Mouse (Mus musculus): ENCODE results near the gene Aaed1. TPM values are rescaled to one million over a fixed set of nuclear protein-coding genes. Genes with fewer than 3 reads are reported as not detected.

Gene Aaed1
- polyA plus RNA-seq, 1 experiment from 2014 or later = 16.9 TPM

GRCm38 (mm10) chr13:64306078-64306477 is 6.4 kb downstream of the Aaed1 start:
- Histone ChIP-seq H3K9ac (no peak overlapping the region), H3K9me3 (no peaks in the 10 kb centered on the region), H3K4me3 (replicated peaks) (no peak overlapping the region), H3K4me2 (no peak overlapping the region), H3K27me3 (no peaks in the 10 kb centered on the region), H3K36me3 (replicated peaks) (no peaks in the 10 kb centered on the region), H3K4me1 (no peaks in the 10 kb centered on the region; the same call in 1 of the 2 replicates), H3K27ac (no peak overlapping the region)
- ATAC-seq (ENCODE audit: low FRiP score) = no peak
- 77% methylated on average over 3 of the region's 3 CpGs for WGBS

- Histone ChIP-seq H3K4me3 (replicated peaks) (no peak overlapping the region), H3K9ac (no peak overlapping the region), H3K36me3 (replicated peaks) (no peaks in the 10 kb centered on the region), H3K9me3 (no peaks in the 10 kb centered on the region), H3K4me1 (no peaks in the 10 kb centered on the region), H3K27me3 (no peaks in the 10 kb centered on the region), H3K4me2 (no peak overlapping the region), H3K27ac (no peak overlapping the region)
- WGBS = 100% methylated on average over 1 of the region's 1 CpGs
- ATAC-seq (ENCODE audit: low FRiP score) = no peak
Measured at GRCm38 (mm10) chr13:64299069-64299468, 13.4 kb downstream of the Aaed1 start.

DNA sequence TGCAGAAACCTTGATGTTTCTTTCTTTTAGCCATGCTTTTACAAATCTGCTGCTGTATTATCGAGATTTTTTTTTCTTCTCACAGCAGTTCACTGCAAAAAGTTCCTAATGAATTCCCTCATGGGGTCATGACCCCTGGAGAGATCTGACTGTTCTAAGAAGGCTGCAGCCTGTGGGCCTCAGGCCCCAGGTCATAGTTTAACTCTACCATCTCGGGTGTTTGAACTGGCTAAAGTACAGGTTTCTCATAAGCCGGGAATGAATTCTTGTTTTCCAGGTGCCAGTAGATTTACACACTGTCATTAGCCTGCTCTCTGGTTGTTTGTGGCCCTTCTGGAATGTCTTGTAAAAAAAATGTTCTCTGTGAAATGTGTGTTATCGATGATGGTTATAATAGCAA is 25.7 kb downstream of the Aaed1 start:
- Histone ChIP-seq H3K9ac (no peak overlapping the region), H3K9me3 (peaks cover 5% of the 10 kb centered on the region; the same call in 1 of the 2 replicates), H3K27ac (no peak overlapping the region), H3K4me3 (replicated peaks) (no peak overlapping the region), H3K4me2 (no peak overlapping the region), H3K27me3 (no peaks in the 10 kb centered on the region), H3K36me3 (replicated peaks) (no peaks in the 10 kb centered on the region), H3K4me1 (no peaks in the 10 kb centered on the region)
- ATAC-seq (ENCODE audit: low FRiP score) = no peak
- 49% methylated on average over 4 of the region's 4 CpGs for WGBS

- no peak overlapping the region for H3K27ac ChIP-seq
- H3K27me3 ChIP-seq = no peaks in the 10 kb centered on the region
- H3K4me3 ChIP-seq (replicated peaks) = no peak overlapping the region
- H3K36me3 ChIP-seq (replicated peaks) = no peaks in the 10 kb centered on the region
- no peak overlapping the region for H3K9ac ChIP-seq
- no peak for ATAC-seq (ENCODE audit: low FRiP score)
- peaks cover 5% of the 10 kb centered on the region; the same call in 1 of the 2 replicates for H3K9me3 ChIP-seq
- 70% methylated on average over 4 of the region's 4 CpGs for WGBS
- no peaks in the 10 kb centered on the region for H3K4me1 ChIP-seq
- H3K4me2 ChIP-seq = no peak overlapping the region
Measured at GRCm38 (mm10) chr13:64286321-64286720, 26.2 kb downstream of the Aaed1 start.

- no peak overlapping the region for H3K4me2 ChIP-seq
- H3K27ac ChIP-seq = no peak overlapping the region
- H3K36me3 ChIP-seq (replicated peaks) = no peaks in the 10 kb centered on the region
- ATAC-seq (ENCODE audit: low FRiP score) = no peak
- no peak overlapping the region for H3K4me3 ChIP-seq (replicated peaks)
- 97% methylated on average over 2 of the region's 2 CpGs for WGBS
- no peaks in the 10 kb centered on the region for H3K4me1 ChIP-seq
- no peaks in the 10 kb centered on the region for H3K27me3 ChIP-seq
- no peak overlapping the region for H3K9ac ChIP-seq
- H3K9me3 ChIP-seq = peaks cover 5% of the 10 kb centered on the region; the same call in 1 of the 2 replicates
Measured at GRCm38 (mm10) chr13:64284676-64285075, 27.8 kb downstream of the Aaed1 start.

DNA sequence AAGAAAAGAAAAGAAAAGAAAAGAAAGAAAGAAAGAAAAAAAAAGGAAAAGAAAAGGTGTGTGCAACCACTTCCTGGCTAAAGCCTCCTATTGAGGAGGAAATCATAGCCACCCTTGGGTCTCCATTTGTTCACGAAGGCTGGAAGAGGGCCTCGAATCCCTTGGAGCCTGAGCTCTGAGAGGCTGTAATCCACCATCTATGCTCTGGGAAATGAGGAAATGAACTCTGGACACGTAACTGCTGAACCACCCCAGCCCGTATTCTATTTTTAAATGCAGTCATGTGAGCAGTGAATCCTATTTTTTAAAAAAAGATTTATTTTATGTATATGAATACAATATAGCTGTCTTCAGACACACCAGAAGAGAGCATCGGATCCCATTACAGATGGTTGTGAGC is 31.6 kb downstream of the Aaed1 start:
- H3K4me3 ChIP-seq (replicated peaks) = no peak overlapping the region
- no peaks in the 10 kb centered on the region for H3K4me1 ChIP-seq
- H3K9ac ChIP-seq = no peak overlapping the region
- H3K27ac ChIP-seq = no peak overlapping the region
- peaks cover 6% of the 10 kb centered on the region for H3K27me3 ChIP-seq
- H3K36me3 ChIP-seq (replicated peaks) = no peaks in the 10 kb centered on the region
- 91% methylated on average over 5 of the region's 5 CpGs for WGBS
- H3K4me2 ChIP-seq = no peak overlapping the region
- H3K9me3 ChIP-seq = peaks cover 5% of the 10 kb centered on the region; the same call in 1 of the 2 replicates
- no peak for ATAC-seq (ENCODE audit: low FRiP score)

DNA sequence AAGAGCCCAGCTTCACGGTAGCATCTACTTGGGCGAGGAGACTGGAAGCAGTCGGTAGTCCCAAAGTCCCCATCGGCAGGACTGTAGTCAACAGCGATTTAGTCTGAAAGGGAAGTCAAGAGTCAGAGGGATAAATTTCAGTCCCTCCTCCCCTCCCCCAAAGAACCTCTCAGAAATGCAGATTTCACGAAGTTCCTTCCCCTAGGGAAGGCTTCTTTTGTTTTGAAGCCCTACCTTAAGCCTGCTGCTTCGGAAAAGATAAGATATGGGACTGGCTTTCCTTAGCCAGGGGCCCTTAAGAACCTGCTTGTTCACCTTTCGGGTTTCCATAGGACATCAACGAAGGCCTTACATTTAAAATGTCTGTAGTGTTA is 36.8 kb downstream of the Aaed1 start:
- H3K9ac ChIP-seq = no peak overlapping the region
- no peak overlapping the region for H3K27ac ChIP-seq
- H3K9me3 ChIP-seq = no peaks in the 10 kb centered on the region
- ATAC-seq (ENCODE audit: low FRiP score) = no peak
- WGBS = 12% methylated on average over 9 of the region's 9 CpGs
- peak overlapping the region; percentile 83 for H3K4me3 ChIP-seq (replicated peaks)
- H3K27me3 ChIP-seq = peaks cover 16% of the 10 kb centered on the region
- H3K4me2 ChIP-seq = peak overlapping the region; percentile 98
- H3K4me1 ChIP-seq = peaks cover 5% of the 10 kb centered on the region; the same call in 1 of the 2 replicates
- H3K36me3 ChIP-seq (replicated peaks) = no peaks in the 10 kb centered on the region

DNA sequence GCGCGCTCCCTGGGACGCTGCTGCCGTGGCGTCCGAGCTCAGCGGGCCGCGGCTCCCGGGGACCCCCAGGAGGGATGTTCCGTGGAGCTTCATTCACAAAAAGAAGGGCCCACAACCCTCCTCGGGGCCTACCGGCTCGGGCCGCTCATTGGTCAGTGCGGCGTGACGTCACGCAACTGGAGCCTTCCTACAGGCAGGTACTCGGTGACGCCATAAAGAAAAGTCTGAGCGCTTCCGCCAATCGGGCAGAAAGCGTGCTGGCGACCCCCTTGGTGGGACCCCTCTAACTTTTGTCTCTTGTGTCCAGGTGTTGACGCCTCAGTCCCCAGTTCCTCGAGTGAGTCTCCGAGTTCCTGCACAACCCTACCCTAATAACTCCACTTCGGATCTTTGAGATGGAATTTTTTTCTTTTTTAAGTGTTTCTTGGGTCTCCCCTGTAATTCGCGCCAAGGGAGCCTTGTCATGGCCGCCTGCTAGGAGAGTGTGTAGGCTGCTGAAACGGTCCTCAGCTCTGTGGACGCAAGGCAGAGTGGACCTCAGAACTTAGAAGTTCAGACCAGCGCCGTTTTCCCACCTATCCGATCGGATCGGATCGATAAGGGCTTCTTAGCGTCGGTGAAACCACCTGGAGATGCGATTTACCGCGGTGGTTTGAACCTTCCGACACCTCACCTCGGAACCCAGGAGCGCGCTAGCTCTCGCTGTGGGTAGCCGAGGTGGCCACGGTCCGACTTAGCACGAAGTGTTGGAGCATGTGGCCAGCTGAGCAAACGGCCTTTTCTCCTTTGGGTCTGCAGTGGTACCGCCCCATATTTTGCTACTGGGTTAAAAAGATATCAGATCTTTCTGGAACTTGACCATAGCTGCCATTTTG is 37.4 kb downstream of the Aaed1 start, which contains the start of gene Cdc14b:
Gene Cdc14b, minus strand, starts transcription at position 412 of the 875 bp plus-strand sequence.
- Histone ChIP-seq H3K36me3 (replicated peaks) (no peaks in the 10 kb centered on the region), H3K27me3 (peaks cover 16% of the 10 kb centered on the region), H3K27ac (no peak within 1 kb of the TSS), H3K4me3 (replicated peaks) (peak within 1 kb of the TSS; percentile 83), H3K4me2 (peak within 1 kb of the TSS; percentile 98), H3K4me1 (peaks cover 5% of the 10 kb centered on the region; the same call in 1 of the 2 replicates), H3K9ac (peak within 1 kb of the TSS; percentile 70), H3K9me3 (no peaks in the 10 kb centered on the region)
- peak; percentile 99 for ATAC-seq (ENCODE audit: low FRiP score)
- under 1% methylated on average over 57 of the region's 57 CpGs for WGBS

DNA sequence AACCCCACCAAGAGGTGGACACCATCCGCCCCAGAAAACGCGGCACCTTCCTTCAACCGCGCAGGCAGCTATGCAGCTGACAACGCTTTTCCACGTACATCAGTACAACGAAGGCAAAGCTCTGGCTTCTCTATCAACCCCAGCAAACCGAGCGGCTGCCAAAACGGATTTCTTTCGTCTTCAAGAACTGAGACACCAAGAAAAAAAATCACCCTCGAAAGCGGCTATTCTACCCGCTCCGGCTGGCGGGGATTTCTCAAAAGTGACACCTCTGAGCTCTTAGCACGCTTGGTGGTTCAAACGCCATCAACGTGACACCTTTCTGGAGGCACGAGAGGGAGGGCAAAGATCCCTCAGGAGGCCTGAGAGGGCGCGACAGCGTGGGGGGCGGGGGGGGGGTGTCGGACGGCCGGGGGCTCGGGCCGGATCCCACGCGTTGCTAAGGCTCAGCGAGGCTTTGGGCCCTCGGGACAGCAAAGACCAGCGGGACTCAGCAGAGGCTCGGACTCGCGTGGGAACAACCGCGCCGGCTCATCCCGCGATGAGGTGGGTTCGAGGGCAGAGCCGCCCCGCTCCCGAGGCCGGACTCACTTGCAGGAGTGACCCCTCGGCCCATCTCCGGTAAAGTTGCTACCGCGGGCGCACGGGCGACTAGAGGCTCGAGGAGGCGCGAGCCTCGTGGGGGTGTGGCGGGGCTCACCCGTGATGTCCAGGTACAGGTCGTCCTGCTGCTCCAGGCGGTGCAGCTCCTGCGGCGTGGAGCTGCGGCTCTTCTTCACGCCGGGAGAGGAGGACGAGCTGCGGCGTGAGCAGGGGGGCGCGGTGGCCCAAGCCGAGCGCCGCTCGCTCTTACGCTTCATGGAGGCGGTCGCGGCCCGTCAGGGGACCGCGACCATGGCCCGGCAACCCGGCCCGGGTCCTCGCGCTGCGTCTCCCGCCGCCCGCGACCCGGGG is 38.3 kb downstream of the Aaed1 start:
- WGBS = under 1% methylated on average over 83 of the region's 95 CpGs
- Histone ChIP-seq H3K4me3 (replicated peaks) (peak overlapping the region; percentile 83), H3K4me1 (peaks cover 5% of the 10 kb centered on the region; the same call in 1 of the 2 replicates), H3K27ac (no peak overlapping the region), H3K27me3 (peaks cover 16% of the 10 kb centered on the region), H3K9me3 (no peaks in the 10 kb centered on the region), H3K36me3 (replicated peaks) (no peaks in the 10 kb centered on the region), H3K9ac (peak overlapping the region; percentile 70), H3K4me2 (peak overlapping the region; percentile 98)
- peak; percentile 46 for ATAC-seq (ENCODE audit: low FRiP score)

- Histone ChIP-seq H3K27me3 (peaks cover 16% of the 10 kb centered on the region), H3K9me3 (no peaks in the 10 kb centered on the region), H3K4me2 (peak overlapping the region; percentile 98), H3K9ac (no peak overlapping the region), H3K4me1 (peaks cover 5% of the 10 kb centered on the region; the same call in 1 of the 2 replicates), H3K4me3 (replicated peaks) (no peak overlapping the region; the same call in 1 of the 2 replicates), H3K36me3 (replicated peaks) (no peaks in the 10 kb centered on the region), H3K27ac (no peak overlapping the region)
- ATAC-seq (ENCODE audit: low FRiP score) = no peak
- 52% methylated on average over 8 of the region's 8 CpGs for WGBS
Measured at GRCm38 (mm10) chr13:64273352-64273751, 39.2 kb downstream of the Aaed1 start.

DNA sequence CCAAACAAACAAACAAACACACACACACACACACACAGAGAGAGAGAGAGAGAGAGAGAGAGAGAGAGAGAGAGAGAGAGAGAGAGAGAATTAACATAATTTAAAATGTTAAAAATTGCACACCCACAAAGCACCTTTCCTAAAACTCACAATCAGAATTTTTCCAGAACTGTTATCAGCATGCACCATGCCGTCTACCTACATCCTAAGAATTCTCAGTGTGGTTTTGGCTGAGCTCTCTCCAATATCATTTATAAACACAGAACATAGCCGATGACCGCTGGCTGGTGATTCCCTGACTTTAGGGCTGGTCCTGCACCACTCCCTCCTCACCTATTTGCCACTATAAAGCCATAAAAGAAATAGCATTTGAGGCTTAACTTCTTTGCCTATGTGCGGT is 44.1 kb downstream of the Aaed1 start:
- Histone ChIP-seq H3K4me2 (no peak overlapping the region), H3K36me3 (replicated peaks) (no peaks in the 10 kb centered on the region), H3K4me3 (replicated peaks) (no peak overlapping the region), H3K9ac (no peak overlapping the region), H3K27ac (no peak overlapping the region), H3K27me3 (no peaks in the 10 kb centered on the region), H3K4me1 (0 out of 2 replicates have a peak, but pooled peaks cover 5% of the 10 kb centered on the region), H3K9me3 (no peaks in the 10 kb centered on the region)
- 83% methylated on average over 4 of the region's 4 CpGs for WGBS
- ATAC-seq (ENCODE audit: low FRiP score) = no peak

DNA sequence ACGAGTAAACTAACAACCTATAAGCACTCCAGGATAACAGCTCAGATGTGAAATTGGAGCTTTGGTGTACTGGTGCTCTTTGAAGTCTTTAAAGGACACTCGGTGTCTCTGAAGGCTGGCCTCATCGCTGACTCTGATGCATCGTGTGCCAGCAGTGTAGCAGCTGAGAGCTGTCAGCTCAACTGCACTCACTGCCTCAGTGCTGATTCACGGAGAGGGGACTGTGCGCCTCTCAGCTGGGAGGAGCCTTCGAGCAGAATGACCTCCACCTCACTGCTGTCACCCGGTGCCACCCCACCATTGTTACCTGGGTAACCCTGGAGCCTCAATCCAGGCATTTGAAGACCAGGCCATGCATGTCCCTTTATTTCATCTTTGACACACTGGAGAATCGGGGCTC is 45.4 kb downstream of the Aaed1 start:
- Histone ChIP-seq H3K9ac (no peak overlapping the region), H3K27ac (no peak overlapping the region), H3K36me3 (replicated peaks) (no peaks in the 10 kb centered on the region), H3K27me3 (no peaks in the 10 kb centered on the region), H3K4me3 (replicated peaks) (no peak overlapping the region), H3K9me3 (no peaks in the 10 kb centered on the region), H3K4me1 (0 out of 2 replicates have a peak, but pooled peaks cover 5% of the 10 kb centered on the region), H3K4me2 (no peak overlapping the region)
- ATAC-seq (ENCODE audit: low FRiP score) = no peak
- WGBS = 32% methylated on average over 9 of the region's 9 CpGs

Measured in forebrain, embryonic 12.5 days (tissue).